Mouse (Mus musculus) left cerebral cortex, adult 8-10 months (tissue): Measurements from ENCODE around the gene Hsd3b7. TPM values are rescaled to one million over a fixed set of nuclear protein-coding genes. Genes with fewer than 3 reads are reported as not detected.

Source experiments
- DNase-seq, 2 experiments: peaks; one replicate each; pipeline ENCODE4 v3.0.0; 2022; ENCODE audit warnings: low spot score in 2 of 2
- total RNA-seq, 4 experiments: library from RNA; stranded (reverse); gene quantifications; 2 replicates each; pipeline ENCODE4 v1.2.4; 2022

Hsd3b7 gene
- total RNA-seq, result 1 to 10 TPM; 4.2 to 9.7 (median 4.6) TPM

DNA sequence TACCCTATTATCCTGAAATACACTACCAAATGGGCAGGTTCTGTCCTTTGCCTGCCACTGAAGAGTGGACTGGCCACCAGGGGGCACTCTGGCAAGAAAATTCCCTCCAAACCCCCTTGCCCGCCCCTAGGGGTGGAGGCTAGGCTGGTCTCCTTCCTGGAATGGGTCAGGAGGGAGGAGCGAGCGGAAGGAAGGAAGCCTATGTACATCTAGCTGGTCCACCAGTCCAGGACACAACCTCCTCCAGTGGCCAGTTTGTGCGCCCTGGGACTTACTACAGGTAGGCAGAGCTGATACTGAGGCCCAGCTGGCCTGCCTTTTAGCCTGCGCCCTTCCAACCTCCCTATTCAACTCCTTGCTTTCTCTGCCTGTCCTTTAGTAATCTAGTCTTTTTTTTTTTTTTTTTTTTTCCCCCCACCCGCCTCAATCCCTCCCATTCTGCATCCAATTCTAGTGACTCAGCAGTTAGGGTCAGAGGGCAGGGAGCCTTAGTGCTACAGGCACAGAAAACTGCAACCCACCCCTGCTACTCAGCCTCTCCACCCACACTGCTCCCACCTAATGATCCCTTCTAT lies at the start of gene Hsd3b7:
Gene Hsd3b7, plus strand, starts transcription at position 170 of the 575 bp plus-strand sequence.
- peak; percentile 76 to 86 for DNase-seq

DNA sequence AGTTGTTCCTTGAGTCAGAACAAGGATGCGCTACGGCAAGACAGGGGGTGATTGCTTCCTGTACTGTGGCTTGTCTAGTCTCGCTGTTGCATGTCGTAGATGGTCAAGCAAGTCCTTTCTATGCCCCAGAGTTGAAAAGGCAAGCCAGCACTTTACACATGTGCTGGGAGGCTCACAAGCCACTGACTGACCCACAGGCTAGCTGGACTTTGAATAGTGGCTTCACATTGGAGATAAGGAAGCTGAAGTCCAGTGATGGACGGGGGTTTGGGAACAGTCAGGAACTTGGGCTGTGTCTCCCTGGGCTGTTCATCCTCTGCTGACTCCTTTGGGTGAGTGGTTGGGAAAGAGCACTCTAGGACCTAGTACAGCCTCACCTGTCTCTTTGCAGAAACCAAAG lies 48.8 kb upstream of the Hsd3b7 start:
- no peak for DNase-seq

DNA sequence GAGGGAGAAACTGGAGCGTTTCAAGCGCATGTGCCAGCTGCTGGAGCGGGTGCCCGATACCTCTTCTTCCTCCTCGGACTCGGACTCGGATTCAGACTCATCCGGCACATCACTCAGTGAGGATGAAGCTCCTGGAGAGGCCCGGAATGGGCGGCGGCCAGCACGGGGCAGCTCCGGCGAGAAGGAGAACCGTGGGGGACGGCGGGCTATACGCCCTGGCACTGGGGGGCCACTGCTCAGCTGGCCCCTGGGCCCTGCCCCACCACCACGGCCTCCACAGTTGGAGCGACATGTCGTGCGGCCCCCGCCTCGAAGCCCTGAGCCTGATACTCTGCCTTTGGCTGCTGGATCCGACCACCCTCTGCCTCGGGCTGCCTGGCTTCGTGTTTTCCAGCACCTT lies 48.3 kb upstream of the Hsd3b7 start:
- peak in 1 of 2 experiments; percentile 28 for DNase-seq

- DNase-seq, result no peak
Observed at GRCm38 (mm10) chr7:127753158-127753557, 47.2 kb upstream of the Hsd3b7 start.

- DNase-seq, result no peak
Observed at GRCm38 (mm10) chr7:127753741-127754140, 46.7 kb upstream of the Hsd3b7 start.

- no peak for DNase-seq
Observed at GRCm38 (mm10) chr7:127759716-127760115, 40.7 kb upstream of the Hsd3b7 start.

DNA sequence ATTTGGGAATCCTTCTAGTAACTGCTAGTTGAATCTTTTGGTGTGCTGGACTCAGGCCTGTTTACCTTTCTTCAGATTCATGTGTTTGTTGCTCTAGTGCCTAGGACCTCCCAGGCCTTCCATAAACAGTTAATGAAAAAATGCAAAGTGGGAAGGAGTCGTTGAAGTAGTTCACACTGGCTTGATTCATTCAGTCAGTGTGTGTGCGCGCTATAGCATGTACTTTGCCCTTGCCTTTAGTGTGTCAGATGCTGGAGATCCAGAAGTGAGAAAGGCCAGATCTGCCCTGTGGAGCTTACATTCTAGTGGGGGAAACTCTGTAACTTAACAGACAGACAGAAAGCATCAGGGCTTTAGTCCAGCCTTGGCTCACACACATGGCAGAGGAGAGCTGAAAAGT lies 39.9 kb upstream of the Hsd3b7 start:
- DNase-seq, result no peak

DNA sequence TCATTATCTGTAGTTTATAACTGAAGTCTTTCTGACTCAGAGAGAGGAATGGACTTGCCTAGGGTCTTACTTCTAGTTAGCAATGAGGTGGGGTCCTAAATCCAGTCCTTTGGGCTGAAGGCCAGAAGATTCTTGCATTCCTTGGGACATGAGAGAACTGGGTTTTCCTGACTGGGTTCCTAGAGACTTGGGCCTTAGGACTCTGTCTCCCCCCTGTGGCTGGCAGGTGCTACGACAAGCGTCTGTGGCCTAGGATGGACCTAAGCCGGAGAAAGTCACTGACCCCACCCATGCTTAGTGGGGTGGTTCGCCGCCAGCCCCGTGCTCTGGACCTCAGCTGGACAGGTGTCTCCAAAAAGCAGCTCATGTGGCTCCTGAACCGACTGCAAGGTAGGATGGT lies 39.4 kb upstream of the Hsd3b7 start:
- DNase-seq, result no peak

DNA sequence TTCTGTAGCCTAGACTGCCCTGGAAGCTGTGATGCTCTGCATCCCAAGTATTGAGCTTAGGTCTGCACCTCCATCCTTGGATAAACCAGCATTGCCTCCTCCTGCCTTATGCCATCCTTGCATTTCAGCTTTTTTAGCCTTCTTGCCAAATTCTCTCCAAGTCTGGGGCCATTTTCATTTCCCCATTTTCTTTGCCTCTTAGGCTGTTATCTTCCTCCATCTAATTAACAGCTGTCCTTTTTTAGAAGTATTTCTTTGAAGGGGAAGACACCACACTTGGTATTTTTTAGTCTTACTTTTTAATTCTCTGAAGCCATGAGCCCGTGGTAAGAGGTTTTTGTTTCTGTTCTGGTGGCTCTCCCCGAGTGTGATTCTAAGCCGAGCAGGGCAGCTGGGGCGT lies 36.8 kb upstream of the Hsd3b7 start:
- no peak for DNase-seq

- no peak for DNase-seq
Observed at GRCm38 (mm10) chr7:127765756-127766155, 34.6 kb upstream of the Hsd3b7 start.

DNA sequence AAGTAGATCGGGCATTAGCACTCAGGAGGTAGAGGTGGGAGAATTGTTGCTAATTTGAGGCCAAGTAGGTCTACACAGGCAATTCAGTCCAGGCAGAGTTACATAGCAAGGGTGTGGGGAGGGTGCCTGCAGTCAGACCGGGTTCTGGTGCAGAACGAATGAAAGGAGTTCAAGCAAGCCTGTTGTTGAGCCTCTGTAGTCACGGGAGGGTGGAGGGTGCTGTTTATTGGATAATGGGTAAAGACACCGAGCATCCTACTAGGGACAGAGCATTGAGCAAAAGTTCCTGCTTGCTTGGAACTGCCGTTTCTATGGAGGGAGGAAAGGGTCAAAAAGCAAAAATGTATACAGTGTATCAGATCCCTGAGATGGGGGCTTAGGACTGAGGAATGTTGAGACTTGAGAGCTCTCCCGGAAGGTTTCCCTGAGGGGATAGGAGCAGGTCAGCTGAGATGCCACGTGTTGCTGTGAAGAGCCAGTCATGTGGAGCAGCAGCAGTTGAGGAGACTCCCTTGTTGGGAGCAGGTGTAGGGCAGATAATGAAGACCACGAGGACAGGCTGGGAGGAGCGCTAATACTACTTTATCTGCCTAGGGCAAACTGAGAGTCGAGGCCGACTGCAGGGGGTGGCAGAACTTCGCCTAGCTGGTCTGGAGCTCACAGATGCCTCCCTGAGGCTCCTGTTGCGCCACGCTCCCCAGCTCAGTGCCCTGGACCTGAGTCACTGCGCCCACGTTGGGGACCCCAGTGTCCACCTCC lies 33.4 kb upstream of the Hsd3b7 start:
- DNase-seq, result peak in 1 of 2 experiments; percentile 27

- DNase-seq, result peak in 1 of 2 experiments; percentile 21
Observed at GRCm38 (mm10) chr7:127767671-127768345, 32.6 kb upstream of the Hsd3b7 start.

GRCm38 (mm10) chr7:127768346-127768996 lies 31.9 kb upstream of the Hsd3b7 start:
- peak; percentile 59 to 98 for DNase-seq

DNA sequence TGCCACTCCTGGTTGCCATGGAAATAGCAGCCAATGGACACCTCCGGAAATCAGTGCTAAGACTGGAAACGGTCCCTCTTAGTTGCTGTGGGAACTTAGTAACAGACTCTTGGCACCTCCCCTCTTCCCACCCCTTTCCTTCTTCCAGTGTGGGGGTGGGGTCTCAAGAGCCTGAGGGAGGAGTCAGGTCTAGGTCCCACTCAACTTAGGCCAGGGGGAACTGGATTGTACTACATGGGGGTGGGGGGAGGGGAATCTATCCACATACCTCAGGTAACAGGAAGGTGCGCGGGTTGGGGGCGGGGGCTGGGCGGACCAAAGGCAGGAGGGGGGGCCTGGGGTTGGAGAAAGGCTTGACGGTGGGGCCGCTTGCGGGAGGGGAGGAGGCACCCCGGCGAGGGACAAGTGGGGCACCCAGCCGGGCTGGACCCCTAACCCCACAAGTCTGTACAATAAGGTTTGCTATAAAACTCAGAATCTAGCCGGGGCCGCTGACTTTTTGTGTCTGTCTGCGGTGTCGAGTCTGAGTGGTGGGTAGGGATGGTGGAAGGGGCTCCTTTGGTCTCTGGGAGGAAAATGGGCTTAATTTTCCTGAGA lies 31.3 kb upstream of the Hsd3b7 start:
- DNase-seq, result peak in 1 of 2 experiments; percentile 98

DNA sequence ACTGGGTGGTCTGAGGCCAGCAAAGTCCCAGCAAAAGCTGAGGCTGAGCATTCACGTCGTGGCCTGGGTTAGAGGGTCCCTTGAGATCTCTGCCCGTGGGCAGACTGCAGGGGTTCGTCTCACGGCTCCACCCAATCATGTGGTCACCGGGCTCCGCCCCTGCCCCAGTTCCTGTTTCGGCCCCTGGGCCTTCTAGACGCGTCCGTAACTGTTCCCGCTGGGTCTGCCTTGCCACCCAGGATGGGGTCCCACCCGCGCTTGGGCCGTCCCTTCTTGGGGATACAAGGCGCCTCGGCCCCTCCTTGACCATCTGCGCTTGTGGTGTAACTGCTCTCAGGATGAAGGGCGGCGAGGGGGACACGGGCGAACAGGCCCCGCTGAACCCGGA lies 30.8 kb upstream of the Hsd3b7 start, which contains the start of gene Orai3:
Gene Orai3, plus strand, starts transcription at position 165 of the 388 bp plus-strand sequence.
- peak; percentile 72 to 84 for DNase-seq

DNA sequence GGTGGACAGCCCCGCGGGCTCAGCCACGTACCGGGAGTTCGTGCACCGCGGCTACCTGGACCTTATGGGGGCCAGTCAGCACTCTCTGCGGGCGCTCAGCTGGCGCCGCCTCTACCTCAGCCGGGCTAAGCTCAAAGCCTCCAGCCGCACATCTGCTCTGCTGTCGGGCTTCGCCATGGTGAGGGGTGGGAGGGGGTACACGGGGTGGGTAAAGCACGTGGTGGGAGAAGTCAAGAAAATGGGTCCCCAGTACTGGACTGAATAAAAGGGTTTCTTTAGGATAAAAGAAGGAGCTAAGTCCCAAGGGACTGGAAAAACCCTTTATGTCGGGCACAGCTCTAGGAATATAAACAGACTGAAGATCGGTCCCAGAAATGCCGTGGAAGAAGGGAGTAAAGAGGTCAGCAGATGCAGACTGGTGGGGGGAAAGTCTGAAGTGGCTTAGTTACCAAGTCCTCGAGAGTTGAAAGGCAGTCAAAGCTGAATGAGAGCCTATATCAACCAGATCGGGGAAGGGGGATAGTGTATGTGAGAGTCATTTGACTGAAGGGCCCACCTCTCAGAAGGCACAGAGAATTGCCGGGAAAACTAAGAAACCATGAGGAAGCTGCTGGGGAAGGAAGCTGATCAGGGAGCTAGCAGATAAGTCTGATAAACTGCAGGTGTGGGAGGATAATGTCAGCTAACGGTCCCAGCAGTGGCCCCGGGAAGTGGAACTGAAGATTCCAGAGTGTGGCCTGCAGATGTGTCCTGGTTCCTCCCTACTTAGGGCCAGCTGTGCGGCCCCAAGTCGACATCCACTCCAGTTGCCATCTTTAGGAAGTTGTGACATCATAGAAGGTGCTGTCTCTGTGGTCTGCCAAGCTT lies 30.1 kb upstream of the Hsd3b7 start:
- DNase-seq, result no peak

GRCm38 (mm10) chr7:127771262-127771661 lies 29.1 kb upstream of the Hsd3b7 start:
- peak in 1 of 2 experiments; percentile 62 for DNase-seq

- DNase-seq, result no peak
Observed at GRCm38 (mm10) chr7:127772080-127772479, 28.3 kb upstream of the Hsd3b7 start.

DNA sequence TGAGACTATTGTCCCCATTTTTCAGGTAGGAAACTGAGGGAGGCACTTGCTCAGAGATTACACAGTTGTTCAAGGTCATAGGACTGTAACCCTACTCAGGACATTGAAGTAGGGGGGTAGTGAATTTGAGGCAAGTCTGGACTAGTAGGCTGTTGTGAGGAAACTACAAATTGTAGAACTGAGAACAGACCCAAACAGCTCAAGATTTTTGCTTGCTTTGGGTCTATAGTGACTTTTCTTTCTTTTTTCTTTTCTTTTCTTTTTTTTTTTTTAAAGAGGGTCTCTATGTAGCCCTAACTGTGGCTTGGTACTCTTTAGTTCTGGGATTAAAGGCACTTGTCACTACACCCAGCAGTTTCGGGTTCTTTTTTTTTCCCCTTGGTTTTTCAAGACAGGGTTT lies 27.8 kb upstream of the Hsd3b7 start:
- no peak for DNase-seq

DNA sequence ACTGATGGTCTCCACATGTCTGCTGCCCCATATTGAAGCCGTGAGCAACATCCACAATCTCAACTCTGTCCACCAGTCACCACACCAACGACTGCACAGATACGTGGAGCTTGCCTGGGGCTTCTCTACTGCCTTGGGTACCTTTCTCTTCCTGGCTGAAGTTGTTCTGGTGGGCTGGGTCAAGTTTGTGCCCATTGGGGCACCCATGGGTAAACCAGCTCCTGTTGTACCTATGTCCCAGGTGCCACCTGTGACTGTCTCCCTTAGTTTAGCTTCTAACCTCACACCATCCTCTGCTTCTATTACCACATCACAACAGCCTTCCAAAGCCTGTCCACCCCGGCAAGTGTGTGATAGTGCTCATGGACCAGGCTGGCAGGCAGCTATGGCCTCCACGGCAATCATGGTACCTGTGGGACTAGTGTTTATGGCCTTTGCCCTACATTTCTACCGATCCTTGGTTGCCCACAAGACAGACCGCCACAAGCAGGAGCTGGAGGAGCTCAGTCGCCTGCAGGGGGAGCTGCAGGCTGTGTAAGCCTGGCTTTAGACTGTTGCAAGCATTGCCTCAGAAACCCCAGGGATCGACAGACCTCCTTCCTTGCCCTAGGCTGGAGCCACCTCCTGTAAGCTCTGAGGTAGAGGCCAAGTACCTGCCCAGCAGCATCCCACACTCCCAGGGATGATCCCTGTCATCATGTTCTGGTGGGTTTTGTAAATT lies 26.6 kb upstream of the Hsd3b7 start:
- DNase-seq, result no peak
